ENCODE assay signal across 22 mouse cellular contexts in the genomic region with DNA sequence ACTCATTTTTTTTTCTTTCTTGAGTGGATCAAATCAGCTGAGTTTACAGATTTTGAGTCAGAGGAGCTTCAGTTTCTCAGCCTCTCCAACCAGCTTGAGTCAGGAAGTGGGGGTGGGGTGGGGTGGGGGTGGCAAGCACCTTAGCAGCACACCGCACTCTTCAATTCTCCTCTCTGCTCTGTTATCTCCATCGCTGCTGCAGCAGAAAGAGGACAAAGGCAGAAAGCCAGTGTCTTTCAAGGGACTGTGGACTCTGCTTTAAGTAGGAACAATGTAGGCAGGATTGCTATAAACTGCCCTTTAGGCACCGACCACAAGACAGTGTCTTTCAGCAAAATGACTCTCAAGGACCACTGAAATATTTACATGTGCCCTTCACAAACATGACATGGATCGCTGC. TPM values are rescaled to one million over a fixed set of nuclear protein-coding genes. Genes with fewer than 3 reads are reported as not detected.
A peak's percentile ranks its signal among the peaks of the same experiment; 100 is the strongest.
DNase-seq lines count a peak whose midpoint lies in the region; ATAC-seq lines count a peak whose summit lies in the region.
"Had no signal": no experiment of that assay in that cellular context is flagged by ENCODE, and none has a peak within 500 bp of the region (broad histone marks: within the 10 kb centered on the region; RNA-seq: fewer than 3 reads in every experiment).

No protein-coding gene starts in this region.

- ATAC-seq in CD4-positive, CD25-positive, alpha-beta regulatory T cell, adult 4 months, result peak; percentile 50
- ATAC-seq: forebrain, embryonic 16.5 days; hindbrain, postnatal 0 days; intestine, postnatal 0 days; midbrain, embryonic 13.5 days had no signal

- intact Hi-C loops in left cerebral cortex, postnatal 10 days (cut with DNase I), result loop anchor here (5.0 kb wide), 2 partner anchors 82 to 148 kb away; a partner anchor contains a TSS

- DNase-seq in thymus, postnatal 14 days, result peak; percentile 32
- DNase-seq in thymus, postnatal 10 days (ENCODE audit: low spot score in 2 of 2), result no peak
- DNase-seq in T-cell, adult 2 months (ENCODE audit: low spot score), result peak; percentile 12
- no peak for DNase-seq in layer of hippocampus, postnatal 25 days (ENCODE audit: extremely low spot score in 1 of 2, low spot score in 1 of 2)
- no peak for DNase-seq in right cerebral cortex, postnatal 25 days
- no peak for DNase-seq in left cerebral cortex, postnatal 10 days (ENCODE audit: extremely low spot score in 1 of 2, low spot score in 2 of 2)
- DNase-seq: adrenal gland, postnatal 14 days; cerebellum, adult 11-12 months; cerebellum, postnatal 10 days; gastrocnemius, adult 2 months; gastrocnemius, postnatal 36 days; heart, adult 18-20 months; heart, postnatal 36 days; kidney, adult 9 months; kidney, postnatal 10 days; lung, postnatal 36 days; right cerebral cortex, postnatal 4 days had no signal

RNA-seq across cellular contexts. Expression of a gene that starts 2.9 kb away (rescaled TPM):
- 10 to 100 TPM; 27.0 to 31.0 TPM for polyA plus RNA-seq in CD4-positive, CD25-positive, alpha-beta regulatory T cell, adult 4 months (2017; shearing (Covaris generic))
- 10 to 100 TPM; 29.3 to 30.0 TPM for total RNA-seq in layer of hippocampus, postnatal 25 days (2021)
- 10 to 100 TPM; 25.6 to 27.4 TPM for total RNA-seq in left cerebral cortex, postnatal 10 days (2021)

Comparison
In these comparisons a context has a peak if more than half of its experiments do, and no peak if none do; other contexts are left out.
1. DNase-seq: peak in thymus, postnatal 14 days (single experiment) and T-cell, adult 2 months (single experiment); none in thymus, postnatal 10 days (0 of 2), layer of hippocampus, postnatal 25 days (0 of 2), right cerebral cortex, postnatal 25 days (single experiment) and left cerebral cortex, postnatal 10 days (0 of 2).